Mouse (Mus musculus) CD4-positive, CD25-positive, alpha-beta regulatory T cell, adult 4 months (primary cell): ENCODE measurements around the gene Cmss1. TPM values are rescaled to one million over a fixed set of nuclear protein-coding genes. Genes with fewer than 3 reads are reported as not detected.

ENCODE experiments used
- ATAC-seq: one replicate; pipeline ENCODE4 v1.8.0; 2017
- polyA plus RNA-seq, 2 experiments: library from polyadenylated mRNA; unstranded; fragments of 100-300 nt; shearing (Covaris generic); gene quantifications; one replicate each; pipeline ENCODE4 v1.2.1; 2017

Cmss1 gene
- polyA plus RNA-seq, 2 experiments from 2014 or later = 30.3 to 32.9 TPM

GRCm38 (mm10) chr16:57470286-57470830, 136.3 kb downstream of the Cmss1 start:
- peak; percentile 13 for ATAC-seq

GRCm38 (mm10) chr16:57469869-57470268, 136.8 kb downstream of the Cmss1 start:
- no peak for ATAC-seq

- no peak for ATAC-seq
Measured at GRCm38 (mm10) chr16:57469301-57469700, 137.4 kb downstream of the Cmss1 start.

GRCm38 (mm10) chr16:57465386-57465913, 141.2 kb downstream of the Cmss1 start:
- ATAC-seq = no peak

- no peak for ATAC-seq
Measured at GRCm38 (mm10) chr16:57456003-57456402, 150.7 kb downstream of the Cmss1 start.

GRCm38 (mm10) chr16:57455573-57455972, 151.1 kb downstream of the Cmss1 start:
- peak; percentile 20 for ATAC-seq

- ATAC-seq = no peak
Measured at GRCm38 (mm10) chr16:57454106-57454763, 152.4 kb downstream of the Cmss1 start.

- ATAC-seq = no peak
Measured at GRCm38 (mm10) chr16:57453009-57453408, 153.7 kb downstream of the Cmss1 start.

GRCm38 (mm10) chr16:57445096-57446094, 161.3 kb downstream of the Cmss1 start:
- no peak for ATAC-seq

- ATAC-seq = no peak
Measured at GRCm38 (mm10) chr16:57440706-57441437, 165.8 kb downstream of the Cmss1 start.

- ATAC-seq = no peak
Measured at GRCm38 (mm10) chr16:57439206-57439605, 167.5 kb downstream of the Cmss1 start.

- no peak for ATAC-seq
Measured at GRCm38 (mm10) chr16:57438288-57438685, 168.4 kb downstream of the Cmss1 start.

- no peak for ATAC-seq
Measured at GRCm38 (mm10) chr16:57437523-57438287, 169.0 kb downstream of the Cmss1 start.

- peak; percentile 96 for ATAC-seq
Measured at GRCm38 (mm10) chr16:57434640-57435039, 172.0 kb downstream of the Cmss1 start.

- no peak for ATAC-seq
Measured at GRCm38 (mm10) chr16:57433671-57434070, 173.0 kb downstream of the Cmss1 start.

GRCm38 (mm10) chr16:57433173-57433572, 173.5 kb downstream of the Cmss1 start:
- no peak for ATAC-seq

GRCm38 (mm10) chr16:57431294-57431693, 175.4 kb downstream of the Cmss1 start:
- ATAC-seq = peak; percentile 22

GRCm38 (mm10) chr16:57428977-57429376, 177.7 kb downstream of the Cmss1 start:
- ATAC-seq = no peak

- ATAC-seq = no peak
Measured at GRCm38 (mm10) chr16:57427516-57428285, 179.0 kb downstream of the Cmss1 start.

GRCm38 (mm10) chr16:57426680-57427079, 180.0 kb downstream of the Cmss1 start:
- no peak for ATAC-seq
